Mouse (Mus musculus): ENCODE results near the gene Slc38a2.
A peak's percentile ranks its signal among the peaks of the same experiment; 100 is the strongest.

Gene Slc38a2

DNA sequence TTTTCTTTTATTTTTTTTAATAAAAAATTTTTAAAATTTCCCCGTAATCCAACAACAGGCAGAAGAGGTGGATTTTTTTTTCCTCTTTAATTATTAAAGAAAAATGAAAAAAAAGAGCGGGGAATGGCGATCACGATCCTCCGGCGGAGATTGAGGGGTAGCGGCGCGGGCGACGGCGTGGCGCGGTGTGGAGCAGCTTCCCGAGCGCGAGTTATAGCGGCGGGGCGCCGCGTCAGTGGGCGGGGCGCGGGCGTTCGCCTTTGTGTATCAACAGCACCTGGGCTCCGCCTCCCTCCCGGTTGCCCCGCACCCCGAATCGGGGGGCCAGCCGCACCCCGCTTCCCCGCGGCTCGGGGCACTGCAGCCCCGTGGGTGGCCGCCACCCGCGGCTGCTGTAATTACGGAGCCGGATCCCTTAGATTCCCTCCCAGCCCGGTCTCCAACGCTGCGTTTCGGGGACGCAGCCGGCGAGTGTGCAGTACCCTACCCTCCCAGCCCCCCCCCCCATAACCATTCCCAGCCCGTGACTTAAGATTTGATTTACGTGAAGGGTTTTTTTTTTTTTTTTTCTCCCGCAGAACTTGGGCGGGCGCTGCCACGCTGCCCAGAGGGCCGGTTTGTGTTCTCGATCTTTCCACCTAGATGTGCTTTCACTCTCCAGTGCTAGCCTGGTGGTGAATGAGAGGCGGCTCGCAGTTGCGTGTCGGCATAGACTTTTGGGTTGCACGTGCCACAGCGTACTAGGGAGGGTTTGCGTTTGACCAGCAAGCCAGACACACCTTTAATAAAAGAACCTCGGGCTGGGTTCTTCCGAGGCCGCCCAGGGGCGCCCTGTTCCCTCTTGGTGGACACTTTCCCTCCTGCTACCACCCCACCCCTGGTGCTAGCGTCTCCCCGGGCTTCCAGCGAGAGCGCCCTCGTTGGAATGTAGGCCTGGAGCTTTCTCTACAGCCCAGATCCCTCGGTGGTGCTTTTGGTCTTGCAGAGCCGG, at the start of gene Slc38a2:
TSS of gene Slc38a2 (minus strand) at position 210 of the 991 bp plus-strand sequence.
- DNase-seq (ENCODE audit: low read depth): peak; percentile 95

DNA sequence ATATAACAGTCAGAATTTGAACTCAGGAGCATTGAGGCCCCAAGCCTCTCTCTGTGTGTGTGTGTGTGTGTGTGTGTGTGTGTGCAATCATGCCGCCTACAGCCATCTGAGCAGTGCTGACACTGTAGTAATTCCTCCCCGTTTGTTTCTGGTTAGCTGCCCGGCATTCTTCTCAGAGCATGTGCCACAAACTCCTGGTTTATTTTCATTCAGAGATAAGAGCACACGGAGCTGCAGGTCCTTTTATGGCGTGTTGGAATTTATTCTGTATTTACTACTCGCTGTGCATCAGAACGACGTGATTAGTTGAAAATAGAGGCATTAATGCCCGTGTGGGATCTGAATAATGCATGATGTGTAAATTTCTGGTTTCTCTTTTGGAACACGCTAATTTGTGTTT, 49.6 kb upstream of the Slc38a2 start:
- DNase-seq (ENCODE audit: low read depth): no peak

DNA sequence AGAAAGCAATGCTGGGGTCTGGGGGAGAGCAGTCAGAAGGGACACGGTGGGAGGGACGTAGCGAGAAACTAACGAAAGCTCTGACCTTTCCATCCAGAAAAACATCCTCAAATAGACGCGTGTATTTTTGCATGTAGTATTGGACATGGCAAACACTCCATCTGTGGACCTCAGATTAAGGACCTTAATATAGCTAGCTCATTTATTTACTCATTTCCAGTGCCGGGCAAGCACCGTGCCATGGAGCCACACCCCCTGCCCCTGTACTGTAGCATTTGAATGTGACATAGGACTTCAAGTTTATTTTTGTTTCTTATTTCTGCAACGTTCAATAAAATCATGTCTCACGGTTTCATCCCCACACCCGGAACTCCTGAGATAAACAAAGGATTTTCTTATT, 48.0 kb upstream of the Slc38a2 start:
- DNase-seq (ENCODE audit: low read depth): no peak

- no peak for DNase-seq (ENCODE audit: low read depth)
These were observed 47.5 kb upstream of the Slc38a2 start for GRCm38 (mm10) chr15:96746986-96747385.

GRCm38 (mm10) chr15:96745299-96745698, 45.8 kb upstream of the Slc38a2 start:
- no peak for DNase-seq (ENCODE audit: low read depth)

DNA sequence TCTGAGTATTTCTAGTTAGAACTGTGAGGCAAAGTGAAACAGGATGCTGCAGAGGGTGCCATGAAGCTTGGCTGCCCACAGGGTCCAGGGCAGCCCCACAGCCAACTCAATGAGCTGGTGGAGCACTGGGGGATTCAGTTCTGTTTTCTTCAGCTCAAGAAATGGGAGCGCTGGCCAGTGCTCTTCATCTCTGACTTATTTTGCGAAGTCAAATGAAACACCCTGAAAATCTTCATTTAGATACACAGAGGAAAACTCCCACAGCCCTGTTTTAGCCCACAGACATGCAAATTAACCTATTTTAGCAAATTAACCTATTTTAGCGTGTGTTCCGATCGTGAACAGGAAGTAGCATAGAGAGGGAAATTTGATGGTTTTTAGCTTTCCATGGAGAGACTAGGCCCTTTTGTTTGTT, 45.4 kb upstream of the Slc38a2 start:
- no peak for DNase-seq (ENCODE audit: low read depth)

- no peak for DNase-seq (ENCODE audit: low read depth)
These were observed 44.8 kb upstream of the Slc38a2 start for GRCm38 (mm10) chr15:96744153-96744881.

GRCm38 (mm10) chr15:96743257-96743656, 43.7 kb upstream of the Slc38a2 start:
- DNase-seq (ENCODE audit: low read depth): no peak

GRCm38 (mm10) chr15:96742591-96743241, 43.2 kb upstream of the Slc38a2 start:
- no peak for DNase-seq (ENCODE audit: low read depth)

DNA sequence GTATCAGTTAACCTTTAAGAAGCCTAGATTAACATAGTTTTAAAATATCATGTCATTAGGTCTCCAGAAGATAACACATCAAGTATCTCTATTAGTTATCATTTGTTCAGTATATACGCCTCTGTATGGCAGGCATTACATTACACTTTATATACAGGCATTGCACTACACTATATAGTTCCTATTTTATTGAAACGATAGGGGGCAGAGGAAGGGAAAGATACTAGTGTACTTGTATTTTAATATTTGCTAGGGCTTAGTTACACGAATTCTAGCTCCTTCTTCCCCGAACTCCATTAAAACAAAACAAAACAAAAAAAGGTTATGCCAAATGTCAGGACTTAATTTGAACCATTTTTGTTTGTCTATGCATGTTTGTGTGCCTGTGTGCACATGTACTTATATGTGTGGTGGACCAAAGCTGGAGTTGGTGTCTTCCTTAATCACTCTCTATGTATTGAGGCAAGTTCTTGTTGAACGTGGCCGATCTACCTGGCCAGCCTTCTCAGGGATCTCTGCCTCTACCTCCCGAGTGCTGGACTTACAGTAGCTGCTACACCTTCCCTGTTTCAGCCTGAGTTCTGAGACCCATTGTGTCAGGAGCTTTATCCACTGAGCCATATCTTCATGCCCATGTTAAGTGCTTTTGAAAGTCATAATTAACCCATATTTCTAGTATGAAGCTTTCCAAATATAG, 41.5 kb upstream of the Slc38a2 start:
- no peak for DNase-seq (ENCODE audit: low read depth)

DNA sequence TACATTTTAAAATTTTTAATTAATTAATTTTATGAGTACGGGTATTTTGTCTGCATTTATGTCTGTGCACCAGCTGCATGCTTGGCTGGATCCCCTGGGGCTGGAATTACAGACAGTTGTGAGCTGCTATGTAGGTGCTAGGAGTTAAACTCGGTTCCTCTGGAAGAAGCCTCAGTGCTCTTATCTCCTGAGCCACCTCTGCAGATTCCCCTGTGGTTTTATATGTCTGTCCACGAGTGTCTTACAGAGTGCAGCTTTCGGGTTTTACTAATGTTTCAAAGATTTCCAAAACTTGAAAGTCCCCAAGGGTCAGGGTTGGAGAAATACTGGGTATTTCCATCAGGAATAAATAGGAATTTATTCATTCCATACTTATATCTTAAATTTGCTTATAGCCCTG, 40.6 kb upstream of the Slc38a2 start:
- DNase-seq (ENCODE audit: low read depth): no peak

DNA sequence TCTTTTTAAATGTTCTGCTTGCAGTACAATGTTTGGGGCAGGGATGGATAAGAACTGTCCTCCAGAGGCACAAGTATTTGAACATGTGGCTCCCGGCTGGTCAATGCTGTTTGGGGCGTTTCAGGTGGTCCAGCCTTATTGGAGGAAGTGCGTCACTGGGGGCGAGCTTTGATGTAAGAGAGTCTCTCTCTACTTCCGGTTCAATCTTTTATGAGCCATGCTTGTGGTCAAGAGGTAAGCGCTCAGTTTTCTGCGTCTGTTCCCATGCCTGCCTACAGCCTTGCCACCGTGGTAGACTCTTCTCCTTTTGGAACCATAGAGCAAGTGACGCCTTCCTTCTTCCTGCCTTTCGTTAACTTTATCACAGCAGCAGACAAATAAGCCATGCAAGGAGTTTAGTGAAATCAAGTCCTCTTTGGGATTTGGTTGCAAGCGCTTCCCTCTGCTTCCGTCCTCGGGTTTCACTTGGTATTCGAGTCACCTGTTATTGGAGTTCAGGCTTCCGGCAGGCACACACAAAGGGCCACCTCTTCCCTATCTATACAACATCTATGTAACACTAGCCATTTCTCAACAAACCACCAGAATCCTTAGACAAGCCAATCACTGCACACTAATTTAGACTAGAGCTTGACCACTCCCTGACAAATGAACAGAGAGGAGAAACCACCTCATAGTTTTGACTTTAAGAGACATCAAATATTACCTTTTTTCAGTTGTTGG, 37.3 kb upstream of the Slc38a2 start:
- no peak for DNase-seq (ENCODE audit: low read depth)

DNA sequence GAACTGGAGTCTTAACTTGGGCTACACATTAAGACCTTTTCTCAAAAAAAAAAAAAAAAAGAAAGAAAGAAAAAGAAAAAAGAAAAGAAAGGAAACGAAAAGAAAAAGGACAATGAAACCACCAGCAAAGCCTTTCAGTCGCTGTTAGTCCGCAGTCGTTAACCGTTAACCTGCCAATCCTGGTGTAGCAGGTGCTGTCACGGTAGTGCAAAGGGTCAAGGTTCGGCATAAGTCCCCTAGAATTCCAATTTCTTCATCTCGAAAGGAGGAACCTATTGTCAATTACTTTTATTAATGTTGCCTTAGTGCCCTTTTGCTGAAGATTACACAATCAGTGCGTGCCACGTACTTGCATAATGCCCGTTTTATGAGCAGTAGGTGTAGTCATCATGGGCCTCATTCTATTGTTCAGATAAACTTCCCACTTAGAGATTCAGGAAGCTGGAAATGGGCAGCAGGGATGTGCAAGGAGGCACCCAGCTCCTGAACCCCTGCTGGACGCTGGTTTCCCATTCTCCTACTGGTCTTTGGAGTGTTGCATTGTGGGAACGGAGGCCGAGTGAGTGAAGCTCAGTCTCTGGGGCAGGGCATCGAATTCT, 36.1 kb upstream of the Slc38a2 start:
- DNase-seq (ENCODE audit: low read depth): no peak

DNA sequence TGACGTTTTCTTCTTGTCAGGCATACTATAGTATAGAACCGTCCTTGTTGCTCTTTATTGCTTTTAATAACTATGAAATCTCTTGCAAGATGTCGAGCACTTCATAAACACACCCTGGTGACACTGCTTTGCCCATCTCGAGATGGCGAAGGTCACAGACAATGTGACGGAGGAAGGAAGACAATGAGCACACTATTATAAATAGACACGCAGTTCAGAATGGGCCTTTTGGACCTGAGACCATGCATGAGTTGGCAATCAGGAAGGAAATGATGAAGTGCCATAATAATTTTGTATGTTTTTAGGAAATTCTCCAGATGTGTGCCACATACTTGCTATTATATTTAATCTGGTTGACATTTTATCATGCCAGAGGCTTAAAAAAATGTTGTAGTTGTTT, 34.9 kb upstream of the Slc38a2 start:
- no peak for DNase-seq (ENCODE audit: low read depth)

DNA sequence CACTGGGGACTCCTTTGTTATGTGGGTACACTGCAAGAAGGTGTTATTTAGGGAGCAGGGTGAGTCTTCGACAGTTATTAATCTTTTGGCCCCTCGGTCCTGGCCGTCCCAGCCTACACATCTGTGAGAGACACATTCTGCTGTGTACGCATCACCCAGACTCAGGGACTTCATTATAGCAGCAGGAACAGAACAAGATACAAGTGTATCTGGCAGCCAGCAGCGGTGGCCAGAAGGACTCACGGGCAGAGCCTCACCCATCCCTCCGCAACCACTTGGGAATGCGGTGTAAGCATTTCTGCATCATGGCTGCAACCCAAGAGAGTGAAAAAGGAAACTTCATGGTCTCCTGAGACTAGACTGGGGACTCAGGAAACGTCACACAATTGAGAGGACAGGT, 30.9 kb upstream of the Slc38a2 start:
- no peak for DNase-seq (ENCODE audit: low read depth)

DNA sequence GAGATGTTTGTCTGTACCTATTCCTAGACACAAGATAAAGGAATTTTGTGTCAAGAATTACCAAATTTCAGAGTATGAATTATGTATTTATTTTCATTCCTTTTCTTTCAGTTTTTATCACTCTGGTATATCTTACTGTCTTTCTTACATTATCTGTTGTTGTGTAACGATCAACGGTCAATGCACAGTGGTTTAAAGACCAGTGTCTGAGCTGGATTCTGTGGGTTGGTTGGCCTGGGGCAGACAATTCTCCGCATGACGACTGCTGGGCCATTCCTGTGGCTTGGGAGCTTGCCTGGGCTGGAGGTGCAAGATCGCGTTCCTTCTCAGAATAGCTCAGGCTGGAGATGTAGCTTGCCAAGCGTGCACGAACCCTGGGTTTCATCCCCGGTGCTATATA, 30.3 kb upstream of the Slc38a2 start:
- DNase-seq (ENCODE audit: low read depth): no peak

DNA sequence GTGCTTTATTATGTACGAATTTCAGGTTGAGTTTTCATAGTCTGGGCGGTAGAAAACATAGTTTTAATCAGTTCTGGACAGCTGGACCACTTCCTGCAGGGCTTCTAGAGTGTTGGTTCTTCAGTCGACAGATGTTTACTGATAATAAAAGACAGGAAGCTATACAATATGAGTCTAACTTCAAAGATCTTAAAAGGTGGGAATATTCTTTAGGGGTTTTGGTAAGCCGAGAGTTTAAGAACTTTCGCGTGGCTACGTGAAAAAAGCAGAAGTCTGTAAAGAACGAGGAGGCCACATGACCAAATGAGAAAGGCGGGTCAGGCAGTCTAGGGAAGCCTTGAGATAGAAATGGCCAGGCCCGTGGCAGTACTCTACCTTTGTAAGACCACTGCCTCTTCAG, 29.5 kb upstream of the Slc38a2 start:
- DNase-seq (ENCODE audit: low read depth): no peak

- DNase-seq (ENCODE audit: low read depth): no peak
These were observed 28.8 kb upstream of the Slc38a2 start for GRCm38 (mm10) chr15:96728346-96728745.

DNA sequence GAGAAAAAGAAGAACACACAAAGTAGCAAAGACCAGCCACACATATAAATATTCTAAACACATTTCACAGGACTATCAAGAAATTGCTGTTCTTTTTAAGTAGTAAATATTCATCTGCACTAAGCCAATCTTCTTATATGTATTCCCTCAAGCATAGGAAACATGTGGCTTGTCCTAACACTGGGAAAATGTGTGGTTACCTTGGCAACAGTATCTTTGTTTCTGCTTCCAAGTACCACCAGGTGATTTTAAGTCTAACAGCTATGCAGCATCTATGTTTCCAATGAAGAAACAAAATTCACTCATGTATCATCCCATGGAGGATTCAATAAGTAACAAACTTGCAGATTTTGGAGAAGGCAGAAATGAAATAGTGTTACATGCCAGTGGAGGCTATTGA, 25.0 kb upstream of the Slc38a2 start:
- DNase-seq (ENCODE audit: low read depth): no peak

GRCm38 (mm10) chr15:96722228-96722627, 22.7 kb upstream of the Slc38a2 start:
- no peak for DNase-seq (ENCODE audit: low read depth)

- peak; percentile 49 for DNase-seq (ENCODE audit: low read depth)
These were observed 20.6 kb upstream of the Slc38a2 start for GRCm38 (mm10) chr15:96720146-96720545.
